Mouse (Mus musculus) left cerebral cortex, postnatal 25 days (tissue): ENCODE measurements around the gene 4930579G24Rik. TPM values are rescaled to one million over a fixed set of nuclear protein-coding genes. Genes with fewer than 3 reads are reported as not detected.

Experiments used
- DNase-seq, 2 experiments: peaks; one replicate each; pipeline ENCODE4 v3.0.0; 2022; ENCODE audit warnings: low spot score in 2 of 2, mixed read lengths in 1 of 2
- intact Hi-C: fragments of 180-260 bp; cut with DNase I; formaldehyde crosslinking; loops from one replicate; pipeline ENCODE4 v1.15.1; 2025
- total RNA-seq, 2 experiments: library from RNA; stranded (reverse); gene quantifications; 2 replicates each; pipeline ENCODE4 v1.2.3; 2021

Gene 4930579G24Rik
- total RNA-seq, 2 experiments from 2014 or later, result 1.4 TPM

DNA sequence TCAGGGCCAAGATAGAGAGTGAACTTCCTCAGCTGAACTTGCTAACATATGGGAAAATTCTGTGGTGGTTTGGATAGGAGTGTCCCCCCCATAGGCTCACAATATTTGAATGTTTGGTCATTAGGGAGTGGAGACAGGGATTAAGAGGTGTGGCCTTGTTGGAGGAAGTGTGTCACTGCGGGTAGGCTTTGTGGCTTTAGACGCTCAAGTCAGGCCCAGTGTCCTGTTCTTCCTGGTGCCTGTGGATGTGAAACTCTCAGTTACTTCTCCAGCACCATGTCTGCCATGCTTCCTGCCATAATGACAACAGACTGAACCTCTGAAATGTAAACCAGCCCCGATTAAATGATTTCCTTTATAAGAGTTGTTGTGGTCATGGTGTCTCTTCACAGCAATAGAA lies 47.5 kb downstream of the 4930579G24Rik start:
- intact Hi-C loops, result loop anchor here (10.0 kb wide), 1 partner anchor 68 kb away; no protein-coding TSS in a partner anchor

More for the DNA sequence above, 47.5 kb downstream of the 4930579G24Rik start:
- no peak for DNase-seq

Other genes with a start within 250 kb of the 4930579G24Rik start
- 10 to 100 TPM; 15.9 to 19.8 TPM for gene Fnip2, start 61.3 kb upstream of the 4930579G24Rik start, total RNA-seq
- gene Ppid, start 37.7 kb upstream of the 4930579G24Rik start, total RNA-seq, result 10 to 100 TPM; 66.5 to 72.3 TPM
- 10 to 100 TPM; 23.2 to 24.0 TPM for gene Etfdh, start 421 bp downstream of the 4930579G24Rik start, total RNA-seq
- gene Rxfp1, start 108.8 kb downstream of the 4930579G24Rik start, total RNA-seq, result 10 to 100 TPM; 12.2 to 17.0 TPM
- gene Tmem144, start 223.7 kb downstream of the 4930579G24Rik start, total RNA-seq, result 10 to 100 TPM; 10.5 to 10.8 TPM